Mouse (Mus musculus) CH12.LX (cell line): ENCODE results near the gene Tex35. TPM values are rescaled to one million over a fixed set of nuclear protein-coding genes. Genes with fewer than 3 reads are reported as not detected.

ENCODE experiments used
- DNase-seq: peaks from one replicate; pipeline ENCODE4 v3.0.0-alpha.2; 2013; ENCODE audit errors: extremely low read depth
- H3K27ac ChIP-seq: 2 replicates; pipeline ENCODE4 v1.5.1; 2012; ENCODE audit warnings: low read depth, mild to moderate bottlenecking, control low read depth, moderate library complexity; ENCODE audit not compliant: insufficient read depth
- H3K27me3 ChIP-seq: replicated peaks from 2 replicates; pipeline ENCODE3; 2012; ENCODE audit warnings: inconsistent platforms
- H3K36me3 ChIP-seq, 2 experiments: replicated peaks in 1 of 2; 2 replicates each; pipeline versions ENCODE3 to v1.6.1; 2012; ENCODE audit warnings: inconsistent platforms in 1 of 2, low read length in 1 of 2, mild to moderate bottlenecking in 1 of 2, mixed read lengths in 1 of 2, moderate library complexity in 1 of 2; ENCODE audit not compliant: control insufficient read depth in 1 of 2, insufficient read depth in 1 of 2
- H3K4me1 ChIP-seq, 2 experiments: 2 replicates each; pipeline ENCODE4 v1.6.1; 2012; ENCODE audit warnings: inconsistent platforms in 1 of 2, moderate library complexity in 1 of 2; ENCODE audit not compliant: insufficient read depth in 2 of 2, control insufficient read depth in 1 of 2
- H3K4me2 ChIP-seq: 2 replicates; pipeline ENCODE4 v1.6.1; 2012; ENCODE audit warnings: low read depth, mild to moderate bottlenecking, control low read depth; ENCODE audit not compliant: poor library complexity, insufficient read depth, severe bottlenecking
- H3K4me3 ChIP-seq, 3 experiments: fragments of 150-350 bp in 1 of 3; sonication (generic) in 1 of 3; replicated peaks in 1 of 3; 2 replicates each; pipeline versions ENCODE3 to v1.5.1; 2011 to 2012; ENCODE audit warnings: low read depth in 2 of 3, low read length in 2 of 3, mild to moderate bottlenecking in 2 of 3, moderate library complexity in 2 of 3, control low read depth in 1 of 3, improper control_type of control experiment in 1 of 3, inconsistent platforms in 1 of 3, mixed read lengths in 1 of 3; ENCODE audit not compliant: poor library complexity in 1 of 3
- H3K79me2 ChIP-seq: replicated peaks from 2 replicates; pipeline ENCODE4 v1.6.1; 2012; ENCODE audit warnings: mild to moderate bottlenecking, moderate library complexity; ENCODE audit not compliant: control insufficient read depth, poor library complexity, insufficient read depth, severe bottlenecking; ENCODE audit errors: extremely low read depth
- H3K9ac ChIP-seq: 2 replicates; pipeline ENCODE4 v1.6.1; 2012; ENCODE audit warnings: low read depth, mild to moderate bottlenecking, control low read depth, moderate library complexity; ENCODE audit not compliant: insufficient read depth
- H3K9me3 ChIP-seq: replicated peaks from 2 replicates; pipeline ENCODE3; 2012; ENCODE audit warnings: low read length, inconsistent platforms, mixed read lengths
- BHLHE40 ChIP-seq: IDR thresholded peaks from 2 replicates; pipeline ENCODE4 v1.6.1; 2011; ENCODE audit warnings: mild to moderate bottlenecking, low read depth, low read length, improper control_type of control experiment
- CHD1 ChIP-seq: IDR thresholded peaks from 2 replicates; pipeline ENCODE4 v1.6.1; 2012; ENCODE audit warnings: low read depth, low read length, improper control_type of control experiment, inconsistent platforms
- CHD2 ChIP-seq: IDR thresholded peaks from 2 replicates; pipeline ENCODE4 v1.6.1; 2011; ENCODE audit warnings: low read length, improper control_type of control experiment
- CTCF ChIP-seq, 2 experiments: IDR thresholded peaks in 1 of 2; conservative IDR thresholded peaks in 1 of 2; 2 replicates each; pipeline ENCODE4 v1.5.1; 2011 to 2012; ENCODE audit warnings: low read depth in 2 of 2, low read length in 2 of 2, improper control_type of control experiment in 1 of 2, inconsistent platforms in 1 of 2, mild to moderate bottlenecking in 1 of 2, moderate library complexity in 1 of 2
- E2F4 ChIP-seq: IDR thresholded peaks from 2 replicates; pipeline ENCODE4 v1.6.1; 2011; ENCODE audit warnings: low read depth, low read length, improper control_type of control experiment; ENCODE audit not compliant: insufficient replicate concordance
- ELF1 ChIP-seq: IDR thresholded peaks from 2 replicates; pipeline ENCODE4 v1.6.1; 2014; ENCODE audit warnings: low read depth, mild to moderate bottlenecking, inconsistent platforms, low read length, improper control_type of control experiment
- EP300 ChIP-seq: IDR thresholded peaks from 2 replicates; pipeline ENCODE4 v1.6.1; 2011; ENCODE audit warnings: low read length, improper control_type of control experiment
- GABPA ChIP-seq: IDR thresholded peaks from 2 replicates; pipeline ENCODE4 v1.6.1; 2012; ENCODE audit warnings: low read depth, low read length, improper control_type of control experiment, inconsistent platforms; ENCODE audit not compliant: insufficient replicate concordance
- HCFC1 ChIP-seq: IDR thresholded peaks from 2 replicates; pipeline ENCODE4 v1.6.1; 2012; ENCODE audit warnings: low read depth, mild to moderate bottlenecking, inconsistent platforms, low read length, improper control_type of control experiment
- IRF4 ChIP-seq: IDR thresholded peaks from 2 replicates; pipeline ENCODE4 v1.6.1; 2014; ENCODE audit warnings: low read depth, mild to moderate bottlenecking, inconsistent platforms, low read length, improper control_type of control experiment
- JUN ChIP-seq: IDR thresholded peaks from 2 replicates; pipeline ENCODE4 v1.6.1; 2011; ENCODE audit warnings: low read depth, mild to moderate bottlenecking, low read length, improper control_type of control experiment, moderate library complexity; ENCODE audit not compliant: insufficient read depth
- KAT2A ChIP-seq: IDR thresholded peaks from 2 replicates; pipeline ENCODE4 v1.6.1; 2012; ENCODE audit warnings: low read length, improper control_type of control experiment, inconsistent platforms; ENCODE audit not compliant: insufficient replicate concordance
- MAFK ChIP-seq: IDR thresholded peaks from 2 replicates; pipeline ENCODE4 v1.6.1; 2011; ENCODE audit warnings: low read length, improper control_type of control experiment; ENCODE audit not compliant: insufficient replicate concordance
- MAZ ChIP-seq: IDR thresholded peaks from 2 replicates; pipeline ENCODE4 v1.6.1; 2012; ENCODE audit warnings: low read depth, mild to moderate bottlenecking, inconsistent platforms, low read length, improper control_type of control experiment, moderate library complexity
- MEF2A ChIP-seq: IDR thresholded peaks from 2 replicates; pipeline ENCODE4 v1.6.1; 2014; ENCODE audit warnings: low read depth, mild to moderate bottlenecking, inconsistent platforms, low read length, improper control_type of control experiment, borderline replicate concordance
- NELFE ChIP-seq: IDR thresholded peaks from 2 replicates; pipeline ENCODE4 v1.6.1; 2011; ENCODE audit warnings: low read depth, low read length, improper control_type of control experiment
- PAX5 ChIP-seq: IDR thresholded peaks from 2 replicates; pipeline ENCODE4 v1.6.1; 2012; ENCODE audit warnings: low read length, inconsistent platforms, mixed read lengths
- POLR2A ChIP-seq: IDR thresholded peaks from 2 replicates; pipeline ENCODE4 v1.6.1; 2011; ENCODE audit warnings: low read depth, mild to moderate bottlenecking, improper control_type of control experiment, low read length
- POLR2AphosphoS2 ChIP-seq: IDR thresholded peaks from 2 replicates; pipeline ENCODE4 v1.6.1; 2011; ENCODE audit warnings: low read depth, low read length, improper control_type of control experiment
- RAD21 ChIP-seq: IDR thresholded peaks from 2 replicates; pipeline ENCODE4 v1.6.1; 2011; ENCODE audit warnings: low read depth, mild to moderate bottlenecking, low read length, improper control_type of control experiment, moderate library complexity
- RCOR1 ChIP-seq: conservative IDR thresholded peaks from 2 replicates; pipeline ENCODE4 v1.6.1; 2012; ENCODE audit warnings: low read depth, mild to moderate bottlenecking, inconsistent platforms, low read length, improper control_type of control experiment
- SIN3A ChIP-seq: IDR thresholded peaks from 2 replicates; pipeline ENCODE4 v1.6.1; 2012; ENCODE audit warnings: low read length, improper control_type of control experiment, inconsistent platforms
- SMC3 ChIP-seq: IDR thresholded peaks from 2 replicates; pipeline ENCODE4 v1.6.1; 2011; ENCODE audit warnings: low read depth, low read length, improper control_type of control experiment
- TBP ChIP-seq: conservative IDR thresholded peaks from 2 replicates; pipeline ENCODE4 v1.6.1; 2011; ENCODE audit warnings: low read depth, low read length, improper control_type of control experiment
- USF2 ChIP-seq: conservative IDR thresholded peaks from 2 replicates; pipeline ENCODE4 v1.6.1; 2011; ENCODE audit warnings: low read depth, low read length, improper control_type of control experiment
- ZC3H11A ChIP-seq: IDR thresholded peaks from 2 replicates; pipeline ENCODE4 v1.6.1; 2012; ENCODE audit warnings: low read depth, mild to moderate bottlenecking, inconsistent platforms, low read length, improper control_type of control experiment
- ZKSCAN1 ChIP-seq: IDR thresholded peaks from 2 replicates; pipeline ENCODE4 v1.6.1; 2012; ENCODE audit warnings: low read depth, inconsistent platforms, low read length, improper control_type of control experiment, borderline replicate concordance
- ZMIZ1 ChIP-seq: IDR thresholded peaks from 2 replicates; pipeline ENCODE4 v1.6.1; 2012; ENCODE audit warnings: low read depth, mild to moderate bottlenecking, inconsistent platforms, low read length, improper control_type of control experiment
- ZNF384 ChIP-seq: IDR thresholded peaks from 2 replicates; pipeline ENCODE4 v1.6.1; 2012; ENCODE audit warnings: low read depth, low read length, improper control_type of control experiment, inconsistent platforms
- dilution Hi-C: fragments of 300-500 bp; cut with MboI; formaldehyde crosslinking; loops from 2 replicates; pipeline ENCODE4 v1.14.3; 2020; ENCODE audit warnings: low sequenced_read_pairs; ENCODE audit not compliant: extremely low pct_unique_long_range_greater_than_20kb, extremely low pct_ligation_motif_present
- in situ Hi-C: fragments of 300-500 bp; cut with MboI; formaldehyde crosslinking; loops from 3 replicates; pipeline ENCODE4 v1.14.3; 2019; ENCODE audit warnings: low sequenced_read_pairs, low pct_ligation_motif_present, low pct_unique_long_range_greater_than_20kb, mixed read lengths
- polyA plus RNA-seq: library from polyadenylated mRNA; unstranded; fragments of >175 nt; gene quantifications from 2 replicates; pipeline ENCODE4 v1.2.1, GENCODE M21; 2012; ENCODE audit warnings: low read depth; ENCODE audit not compliant: insufficient read length
- total RNA-seq, 2 experiments: library from RNA; depleted of rRNA; stranded (reverse); fragments of 300-350 nt in 1 of 2; fragments of >200 nt in 1 of 2; gene quantifications; 2 replicates each; pipeline ENCODE4 v1.2.3; 2012 to 2014

Tex35 gene
- total and polyA plus RNA-seq, 3 experiments = 0.87 to 3.3 (median 1.3) TPM

- TF ChIP-seq RAD21 (peak; percentile 78), SMC3 (peak; percentile 94), JUN (no peak), IRF4 (peak; percentile 55), RCOR1 (no peak), PAX5 (no peak), POLR2A (no peak), ZC3H11A (peak; percentile 54), MAZ (no peak), SIN3A (peak; percentile 57; the same call in 1 of the 2 replicates), ZMIZ1 (no peak), TBP (no peak), CTCF (conservative IDR thresholded peaks at IDR 0.05 in 1 of 2, IDR thresholded peaks at IDR 0.05 in 1 of 2; ENCODE audit: low read depth in 2 of 2, low read length in 2 of 2) (peak; percentile 89 to 90), MEF2A (0 out of 2 replicates have a peak, but pooled peaks have one; percentile 20), USF2 (no peak), E2F4 (no peak), KAT2A (no peak), HCFC1 (no peak), ZNF384 (no peak), NELFE (peak; percentile 57; the same call in 1 of the 2 replicates), EP300 (no peak)
- TF ChIP-seq, all 38 proteins: peak for 8
- H3K36me3 ChIP-seq = no peaks in the 10 kb centered on the region
- peak overlapping the region; percentile 74; the same call in 1 of the 2 replicates for H3K4me2 ChIP-seq
- no peaks in the 10 kb centered on the region for H3K27me3 ChIP-seq
- DNase-seq = peak; percentile 81
- H3K79me2 ChIP-seq = no peaks in the 10 kb centered on the region
- H3K4me3 ChIP-seq = no peak overlapping the region
- in situ Hi-C loops (loop anchor here (5.0 kb wide), 1 partner anchor 334 kb away; no protein-coding TSS in a partner anchor), dilution Hi-C loops (no loop called here)
- H3K9ac ChIP-seq = peak overlapping the region; percentile 29; the same call in 1 of the 2 replicates
- H3K4me1 ChIP-seq = peaks cover 8 to 45% of the 10 kb centered on the region in 2 experiments
- H3K27ac ChIP-seq = no peak overlapping the region
- no peaks in the 10 kb centered on the region for H3K9me3 ChIP-seq
Measured at GRCm38 (mm10) chr1:157076257-157076656, 32.2 kb downstream of the Tex35 start.

GRCm38 (mm10) chr1:157074937-157075336 lies 33.5 kb downstream of the Tex35 start:
- Histone ChIP-seq H3K79me2 (no peaks in the 10 kb centered on the region), H3K36me3 (no peaks in the 10 kb centered on the region), H3K27ac (peak overlapping the region; percentile 17), H3K4me3 (no peak overlapping the region), H3K9me3 (no peaks in the 10 kb centered on the region), H3K27me3 (no peaks in the 10 kb centered on the region), H3K9ac (0 out of 2 replicates have a peak overlapping the region, but pooled peaks have one; percentile 35), H3K4me2 (peak overlapping the region; percentile 78), H3K4me1 (peaks cover 5 to 38% of the 10 kb centered on the region in 2 experiments)
- dilution Hi-C loops (no loop called here), in situ Hi-C loops (loop anchor here (5.0 kb wide), 1 partner anchor 333 kb away; no protein-coding TSS in a partner anchor)
- peak; percentile 93 for DNase-seq
- TF ChIP-seq SMC3 = peak; percentile 22
- peak; percentile 47; the same call in 1 of the 2 replicates for TF ChIP-seq MAFK
- peak; percentile 78 for TF ChIP-seq BHLHE40
- no peak for TF ChIP-seq ZKSCAN1
- TF ChIP-seq RAD21 = no peak; the same call in none of the 2 replicates
- no peak for TF ChIP-seq ZC3H11A
- TF ChIP-seq EP300 = peak; percentile 92
- TF ChIP-seq POLR2AphosphoS2 = no peak
- peak; percentile 22; the same call in 1 of the 2 replicates for TF ChIP-seq ELF1
- TF ChIP-seq POLR2A = 0 out of 2 replicates have a peak, but pooled peaks have one; percentile 16
- peak; percentile 80; the same call in 1 of the 2 replicates for TF ChIP-seq CHD1
- no peak for TF ChIP-seq PAX5
- TF ChIP-seq ZMIZ1 = peak; percentile 44; the same call in 1 of the 2 replicates
- peak; percentile 73 for TF ChIP-seq SIN3A
- TF ChIP-seq E2F4 = no peak
- TF ChIP-seq NELFE = no peak
- TF ChIP-seq CHD2 = peak; percentile 82
- no peak for TF ChIP-seq ZNF384
- TF ChIP-seq TBP = 0 out of 2 replicates have a peak, but pooled peaks have one; percentile 69
- peak; percentile 92 for TF ChIP-seq MAZ
- TF ChIP-seq USF2 = no peak
- no peak for TF ChIP-seq GABPA
- TF ChIP-seq KAT2A = peak; percentile 69; the same call in 1 of the 2 replicates
